Mouse (Mus musculus): ENCODE measurements around the gene Srp9. TPM values are rescaled to one million over a fixed set of nuclear protein-coding genes. Genes with fewer than 3 reads are reported as not detected.
A peak's percentile ranks its signal among the peaks of the same experiment; 100 is the strongest.

Gene Srp9
- 143 and 149 TPM in 2 replicates for total RNA-seq (2015)
- 97.9 and 104 TPM in 2 replicates for total RNA-seq (2017)

DNA sequence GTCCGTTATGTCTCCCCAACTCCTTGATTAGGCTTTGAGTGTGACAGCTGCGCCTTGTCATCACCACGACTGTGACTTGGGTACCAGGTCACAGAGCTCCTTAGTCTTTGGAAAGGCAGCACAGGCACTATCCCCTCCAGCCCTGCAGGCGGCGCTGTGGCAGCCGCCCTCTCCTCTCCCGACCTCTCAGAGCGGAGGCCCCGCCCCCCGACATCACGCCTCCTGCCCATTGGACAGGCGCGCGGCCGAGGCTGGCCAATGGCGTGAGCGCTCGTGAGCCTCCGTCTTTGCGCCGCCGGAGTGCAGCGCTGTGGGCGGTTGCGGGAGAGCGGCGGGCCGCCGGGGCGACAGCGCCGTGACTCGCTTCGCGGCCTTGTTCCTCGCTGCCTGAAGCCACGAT lies at the start of gene Srp9:
TSS of gene Srp9 (plus strand) at position 232 of the 400 bp plus-strand sequence.
- ATAC-seq (ENCODE audit: poor library complexity, severe bottlenecking): peak; percentile 96

DNA sequence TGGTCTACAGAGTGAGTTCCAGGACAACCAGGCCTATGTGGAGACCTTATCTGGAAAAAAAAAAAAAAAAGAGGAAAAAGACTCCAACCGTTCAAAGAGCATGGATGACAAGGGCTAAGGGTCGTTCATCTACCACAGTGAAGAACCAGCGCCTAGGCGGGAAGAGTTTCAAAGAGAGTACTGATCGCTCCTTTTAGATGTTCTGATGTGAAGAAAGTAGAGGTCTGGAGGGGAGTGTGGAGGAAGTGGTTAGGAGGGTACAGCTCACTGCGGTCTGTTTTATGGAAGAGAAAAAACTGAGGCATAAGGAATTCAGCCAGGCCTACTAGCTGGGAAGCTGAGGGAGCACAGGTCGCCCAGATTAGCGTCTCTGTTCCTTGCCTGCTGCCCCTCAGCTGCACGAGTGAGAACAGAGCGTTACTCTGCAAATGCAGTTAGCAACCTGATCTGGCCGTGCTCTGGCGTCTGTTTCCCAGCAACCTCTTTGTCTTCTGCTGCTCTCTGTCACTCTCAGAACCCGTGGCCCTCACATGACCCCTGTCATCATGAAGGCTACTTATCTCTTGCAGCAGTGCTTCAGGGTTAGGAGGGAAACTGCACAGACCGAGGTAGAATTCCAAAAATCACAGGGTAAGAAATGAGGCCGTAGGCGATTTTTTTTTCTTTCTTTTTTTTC lies 42.7 kb upstream of the Srp9 start:
- ATAC-seq (ENCODE audit: poor library complexity, severe bottlenecking): peak; percentile 40; the same call in 1 of the 2 replicates

DNA sequence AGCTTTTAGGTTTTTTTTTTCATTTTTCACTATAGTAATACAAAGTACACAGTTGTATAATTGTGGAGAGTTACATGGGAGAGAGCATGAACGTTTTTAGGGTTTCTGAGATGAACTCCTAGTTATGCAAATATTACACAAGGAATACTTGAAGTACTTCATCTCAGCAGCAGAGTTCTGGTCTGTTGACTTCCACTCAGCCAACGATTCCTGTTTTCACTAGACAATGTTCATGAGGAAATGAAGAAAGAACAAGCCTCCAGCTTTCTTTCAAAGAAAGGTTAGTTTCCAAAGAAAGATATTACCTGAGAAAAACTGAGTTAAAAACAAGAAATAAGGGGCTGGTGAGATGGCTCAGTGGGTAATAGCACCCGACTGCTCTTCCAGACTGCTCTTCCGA lies 41.1 kb upstream of the Srp9 start:
- no peak for ATAC-seq (ENCODE audit: poor library complexity, severe bottlenecking)

DNA sequence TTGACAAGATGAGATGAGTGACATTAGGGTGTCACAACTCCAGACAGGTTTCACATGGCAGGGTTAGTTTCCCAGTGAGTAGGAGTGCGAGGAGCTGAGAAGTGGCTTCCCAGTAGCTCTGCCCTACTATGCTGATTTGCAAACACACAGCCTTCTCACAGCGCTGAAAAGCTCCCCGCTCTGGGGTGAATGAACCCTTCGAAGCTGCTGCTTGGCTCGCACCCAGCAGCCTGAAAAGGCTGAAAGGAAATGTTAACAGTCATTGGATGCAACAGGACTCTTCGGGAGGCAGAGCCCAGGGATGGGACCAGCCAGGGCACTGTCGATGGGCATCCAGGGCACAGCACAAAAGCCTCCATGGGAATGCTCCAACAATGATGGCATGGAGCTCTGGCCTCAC lies 37.8 kb upstream of the Srp9 start:
- no peak for ATAC-seq (ENCODE audit: poor library complexity, severe bottlenecking)

DNA sequence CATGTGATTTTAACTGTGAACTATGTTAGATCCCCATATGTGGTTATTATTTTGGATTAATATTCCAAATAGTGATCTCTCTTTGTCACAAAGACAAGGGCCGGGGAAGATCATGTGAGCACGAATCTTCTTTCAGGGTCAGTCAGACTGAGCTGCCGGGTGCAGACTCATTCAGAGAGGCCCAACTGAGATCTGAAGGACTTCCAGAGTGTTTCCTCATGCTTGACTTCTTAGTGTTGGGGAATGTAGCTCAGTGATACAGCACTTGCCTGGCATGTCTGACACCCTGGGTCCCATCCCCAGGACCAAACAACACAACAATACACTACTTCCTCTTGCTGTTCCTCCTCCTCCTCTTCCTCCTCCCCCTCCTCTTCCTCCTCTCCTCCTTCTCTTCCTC lies 37.2 kb upstream of the Srp9 start:
- ATAC-seq (ENCODE audit: poor library complexity, severe bottlenecking): peak; percentile 45

DNA sequence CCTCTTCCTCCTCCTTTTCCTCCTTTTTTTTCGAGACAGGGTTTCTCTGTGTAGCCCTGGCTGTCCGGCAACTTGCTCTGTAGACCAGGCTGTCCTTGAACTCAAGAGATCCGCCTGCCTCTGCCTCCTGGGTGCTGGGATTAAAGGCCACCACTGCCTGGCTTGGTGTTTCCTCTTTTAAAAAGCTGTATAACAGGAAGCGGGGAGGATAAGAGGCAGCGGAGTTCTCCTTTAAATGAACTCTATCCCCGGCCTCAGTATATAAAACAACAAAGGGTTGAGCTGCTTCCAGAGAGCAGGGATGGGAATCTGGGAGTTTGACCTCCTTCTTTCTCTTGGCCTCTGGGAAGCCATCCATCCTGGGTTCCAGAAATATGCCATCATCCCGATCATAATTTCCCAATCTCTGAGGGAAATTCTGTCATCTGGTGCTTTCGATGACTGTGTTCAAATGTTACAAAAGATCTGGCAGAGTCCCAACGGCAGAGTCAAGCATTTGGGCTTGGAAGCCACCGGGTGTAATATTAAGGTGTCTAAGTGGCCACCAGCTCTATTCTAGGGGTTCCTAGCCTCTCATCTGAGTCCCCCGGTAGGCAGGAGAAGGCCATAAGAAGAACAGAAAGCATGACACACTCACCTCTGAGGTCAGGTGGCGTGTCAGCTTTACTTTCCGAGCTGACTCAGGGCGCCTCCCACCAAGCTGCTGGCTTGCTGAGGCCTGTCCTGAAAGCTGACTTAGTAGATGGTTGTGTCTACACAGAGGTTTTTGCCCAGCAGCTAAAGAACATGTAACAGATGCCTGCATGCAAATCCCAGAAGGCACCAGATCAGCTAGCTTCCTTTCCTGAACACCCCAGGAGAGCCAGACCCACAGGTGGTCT lies 36.5 kb upstream of the Srp9 start:
- peak; percentile 80 for ATAC-seq (ENCODE audit: poor library complexity, severe bottlenecking)

DNA sequence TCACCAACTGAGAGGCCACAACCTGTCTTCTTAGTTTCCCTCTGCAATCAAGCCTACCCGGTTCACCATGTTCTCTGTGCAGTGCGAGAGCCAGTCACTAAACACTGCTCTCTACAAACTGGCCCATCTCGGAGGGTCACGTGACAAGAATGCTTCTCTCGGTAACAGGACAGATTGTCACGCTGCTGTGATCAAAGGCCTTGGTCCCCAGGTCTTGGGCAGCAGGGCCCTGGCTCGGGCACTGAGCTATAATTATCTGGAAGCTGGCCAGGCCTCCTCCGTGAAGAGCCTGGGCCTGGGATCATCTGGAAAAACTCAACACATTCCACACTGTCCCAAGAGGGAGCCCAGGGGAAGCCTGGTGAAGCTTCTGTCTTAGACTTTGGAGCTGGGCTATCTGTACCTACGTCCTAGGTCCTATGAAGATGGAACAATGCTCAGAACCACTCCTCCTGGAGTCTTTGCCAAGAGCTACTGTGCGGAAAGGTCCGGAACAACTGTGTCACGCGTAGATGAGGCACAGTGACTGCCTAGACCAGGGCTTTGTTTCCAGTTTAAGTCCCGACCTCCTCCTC lies 35.6 kb upstream of the Srp9 start:
- ATAC-seq (ENCODE audit: poor library complexity, severe bottlenecking): no peak

DNA sequence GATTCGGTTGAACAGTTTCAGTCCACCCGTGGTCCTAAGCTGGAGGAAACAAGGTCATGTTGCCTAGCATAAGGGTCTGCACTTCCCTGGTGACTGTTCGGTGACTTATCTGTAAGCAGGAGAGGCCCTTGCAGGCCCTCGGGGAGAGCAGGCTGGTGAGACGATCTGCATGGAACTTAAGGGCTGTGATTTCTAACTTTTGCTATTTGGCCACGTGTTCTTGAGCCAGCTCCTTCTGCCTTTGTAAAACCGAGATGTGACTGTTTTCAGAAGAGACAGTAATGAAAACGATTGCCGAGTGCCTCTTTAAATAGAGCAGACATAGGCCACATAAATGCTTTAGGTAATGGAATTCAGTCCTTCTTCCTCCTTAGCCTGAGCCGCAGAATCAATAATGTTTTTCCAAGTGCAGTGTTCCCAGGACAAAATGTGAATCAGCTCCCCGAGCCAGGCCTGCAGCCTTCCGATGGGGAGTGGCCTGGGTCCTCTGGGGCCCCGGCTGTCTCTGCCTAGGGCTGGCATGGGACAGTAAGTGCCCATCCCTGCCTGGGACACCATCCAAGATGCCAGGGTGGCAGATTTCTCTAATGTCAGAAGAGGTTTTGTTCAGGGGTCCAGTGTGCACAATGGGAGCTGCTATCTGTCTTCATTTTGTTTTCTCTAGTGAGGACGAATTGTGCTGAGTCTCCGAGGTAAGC lies 34.8 kb upstream of the Srp9 start:
- ATAC-seq (ENCODE audit: poor library complexity, severe bottlenecking): no peak

DNA sequence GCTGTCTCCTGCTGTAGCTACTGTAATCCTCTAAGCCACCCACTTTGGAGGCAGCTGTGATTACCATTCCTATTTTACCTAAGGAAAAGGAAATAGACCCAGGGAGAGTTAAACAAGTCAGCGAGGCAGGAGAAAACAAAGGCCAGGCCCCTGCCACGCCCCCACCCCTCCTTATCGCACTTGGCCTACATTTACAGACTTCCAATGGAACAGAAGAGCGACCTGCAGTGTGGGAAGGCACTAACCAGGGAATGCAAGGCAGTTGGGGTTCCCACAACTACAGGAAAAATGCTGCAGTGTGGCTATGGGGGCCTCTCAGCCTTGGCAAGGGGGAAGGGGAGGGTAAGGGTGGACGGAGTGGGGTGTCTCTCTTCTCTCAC lies 34.2 kb upstream of the Srp9 start:
- no peak for ATAC-seq (ENCODE audit: poor library complexity, severe bottlenecking)

DNA sequence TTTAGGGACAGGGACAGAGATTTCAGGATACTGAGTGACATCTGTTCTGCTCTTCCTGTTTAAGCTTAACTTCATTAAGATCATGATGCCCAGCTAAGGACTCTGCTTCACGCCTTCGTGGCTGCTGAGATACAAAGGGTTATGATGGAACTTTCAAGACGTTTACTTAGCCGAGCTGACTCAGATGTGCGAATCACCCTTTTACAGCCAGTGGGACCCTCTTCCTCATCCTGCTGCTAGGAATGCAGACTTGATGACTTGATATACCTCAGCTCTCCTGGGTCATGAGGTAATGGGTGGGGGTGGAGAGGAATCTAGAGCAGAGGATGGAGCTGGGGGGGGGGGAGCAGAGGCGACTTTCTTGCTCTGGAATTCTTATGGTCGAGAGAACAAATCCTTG lies 33.3 kb upstream of the Srp9 start:
- ATAC-seq (ENCODE audit: poor library complexity, severe bottlenecking): no peak

DNA sequence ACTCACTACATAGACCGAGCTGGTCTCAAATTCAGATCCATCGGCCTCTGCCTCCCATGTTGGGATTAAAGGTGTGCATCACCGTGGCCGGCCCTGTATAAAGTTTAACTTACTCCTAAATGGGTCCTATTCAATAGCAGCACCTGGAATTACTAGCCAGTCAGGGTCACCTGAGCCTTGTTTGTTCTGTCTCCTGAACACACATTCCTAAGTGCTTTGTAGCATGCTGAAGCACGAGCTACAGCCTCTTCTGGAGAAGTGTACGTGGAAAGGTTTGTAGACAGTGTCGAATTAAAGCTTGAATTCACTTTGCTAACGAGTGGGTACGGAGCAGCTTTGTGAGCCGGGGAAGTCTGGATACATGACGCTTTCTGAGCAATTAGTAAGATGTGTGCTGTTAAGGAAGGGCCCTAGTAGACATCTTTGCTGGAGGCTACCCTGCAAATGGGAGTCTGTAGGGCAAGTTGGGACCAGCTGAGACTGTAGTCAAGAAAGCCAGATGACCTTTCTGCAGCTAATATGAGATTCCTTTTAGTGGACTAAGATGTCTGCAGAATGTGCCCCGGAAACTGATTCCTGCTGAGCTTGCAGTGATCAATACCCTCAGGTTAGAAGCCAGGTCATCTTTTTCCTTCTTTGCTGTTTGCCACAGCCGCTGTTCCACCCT lies 32.7 kb upstream of the Srp9 start:
- no peak for ATAC-seq (ENCODE audit: poor library complexity, severe bottlenecking)

DNA sequence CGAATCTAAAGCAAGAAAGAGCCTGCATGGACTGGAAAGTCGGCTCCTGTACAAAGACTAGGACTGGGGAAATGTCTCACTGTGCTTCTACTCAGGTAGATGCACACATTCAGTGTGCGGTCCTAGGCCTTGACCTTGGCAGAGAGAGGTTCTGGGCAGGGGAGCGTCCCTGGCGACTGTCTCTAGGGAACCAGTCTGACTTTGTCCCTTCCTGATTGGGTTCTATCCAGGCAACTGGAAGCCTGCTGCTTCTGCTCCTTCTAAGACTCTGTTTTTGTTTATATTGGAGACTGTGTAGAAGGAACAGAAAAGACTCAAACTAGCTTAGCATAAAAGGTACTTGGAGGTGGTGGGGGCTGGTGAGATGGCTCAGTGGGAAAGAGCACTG lies 32.1 kb upstream of the Srp9 start:
- no peak for ATAC-seq (ENCODE audit: poor library complexity, severe bottlenecking)

DNA sequence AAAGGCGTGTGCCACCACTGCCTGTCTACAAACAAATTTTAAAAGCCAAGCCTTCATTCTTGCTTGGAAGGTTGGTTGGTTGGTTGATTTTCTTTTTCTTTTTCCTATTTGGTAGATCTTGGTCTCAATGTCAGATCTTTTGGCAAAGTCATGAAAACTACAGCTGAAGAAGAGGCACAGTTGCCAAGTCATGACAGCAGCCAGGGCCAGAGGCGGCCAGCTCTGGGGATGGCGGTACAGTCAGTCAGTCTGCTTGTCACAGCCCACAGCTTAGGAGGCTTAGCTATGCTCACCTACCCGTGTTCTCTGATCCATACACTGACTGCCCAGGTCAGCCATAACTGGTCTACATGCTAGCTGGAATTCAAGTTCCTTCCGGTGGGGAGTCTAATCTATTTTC lies 31.1 kb upstream of the Srp9 start:
- no peak for ATAC-seq (ENCODE audit: poor library complexity, severe bottlenecking)

DNA sequence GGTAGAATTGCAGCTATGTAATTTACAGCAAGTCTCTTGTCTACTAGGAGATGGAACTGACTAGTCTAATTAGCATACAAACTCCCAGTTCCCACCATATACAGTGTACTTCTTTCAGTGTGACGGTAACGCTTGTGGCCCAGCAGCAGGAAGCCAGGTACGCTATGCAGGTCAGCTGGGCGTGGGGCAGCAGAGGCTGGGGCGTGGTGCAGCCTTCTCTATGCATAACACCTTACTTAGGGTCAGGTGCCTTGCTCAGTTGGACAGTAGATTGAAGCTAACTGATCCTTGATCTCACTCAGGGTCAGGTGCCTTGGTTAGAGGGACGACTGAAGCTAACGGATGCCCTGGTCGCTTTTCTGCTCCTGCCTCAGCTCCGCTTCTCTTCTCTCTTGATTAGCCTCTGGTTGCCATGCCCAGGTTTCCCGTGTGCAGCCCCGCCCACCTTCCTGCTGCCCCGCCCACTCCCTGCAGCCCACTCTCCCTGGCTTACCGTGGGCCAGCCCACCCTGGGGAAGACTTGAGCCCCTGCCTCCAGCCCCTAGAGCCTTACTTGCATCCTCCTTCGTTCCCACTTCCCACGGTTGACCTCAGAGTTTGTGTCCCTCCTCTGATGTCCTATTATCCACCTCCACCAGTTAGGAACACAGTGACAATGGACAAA lies 29.9 kb upstream of the Srp9 start:
- no peak for ATAC-seq (ENCODE audit: poor library complexity, severe bottlenecking)

DNA sequence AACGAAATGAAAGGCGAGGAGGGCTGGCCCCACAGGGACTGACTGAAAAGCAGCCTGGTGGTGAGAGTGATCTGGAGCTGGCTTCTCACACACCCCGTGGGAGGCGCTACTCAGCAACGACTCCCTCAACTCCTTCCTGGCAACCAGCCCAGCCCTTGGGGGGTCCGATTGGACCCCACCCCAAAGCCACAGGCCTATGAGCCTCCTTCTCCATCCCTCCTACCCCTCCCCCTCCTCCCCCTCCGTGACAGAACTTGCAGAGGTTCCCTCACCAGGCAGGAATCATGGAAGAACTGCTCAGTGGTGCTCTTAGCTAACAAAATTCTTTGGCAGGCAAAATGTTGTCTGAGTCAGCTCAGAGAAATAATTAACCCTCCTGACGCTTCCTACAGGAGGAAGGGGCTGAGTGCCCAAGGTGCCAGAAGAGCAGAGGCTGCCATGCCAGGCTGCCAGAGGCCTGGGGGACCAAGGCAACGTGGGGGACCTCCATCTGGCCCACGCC lies 29.2 kb upstream of the Srp9 start:
- no peak for ATAC-seq (ENCODE audit: poor library complexity, severe bottlenecking)

DNA sequence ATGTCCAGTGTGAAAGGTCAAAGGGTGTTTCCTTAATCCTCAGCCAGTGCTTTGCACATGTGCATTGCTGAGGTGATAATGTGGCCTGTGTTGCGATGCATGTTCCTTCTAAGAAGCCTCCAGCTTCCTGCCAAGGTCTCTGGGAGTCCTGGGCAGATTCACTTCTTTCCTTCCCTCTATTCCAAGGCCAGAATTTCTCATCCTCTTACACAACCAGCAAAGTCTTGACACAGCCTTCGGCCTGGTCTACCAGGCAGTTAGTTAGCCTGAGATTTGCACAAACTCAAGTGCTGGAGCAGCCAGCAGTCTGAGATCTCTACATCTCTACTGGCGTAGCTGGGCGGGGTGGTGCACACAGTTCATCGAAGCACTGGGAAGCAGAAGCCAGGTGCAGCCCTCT lies 27.8 kb upstream of the Srp9 start:
- no peak for ATAC-seq (ENCODE audit: poor library complexity, severe bottlenecking)

DNA sequence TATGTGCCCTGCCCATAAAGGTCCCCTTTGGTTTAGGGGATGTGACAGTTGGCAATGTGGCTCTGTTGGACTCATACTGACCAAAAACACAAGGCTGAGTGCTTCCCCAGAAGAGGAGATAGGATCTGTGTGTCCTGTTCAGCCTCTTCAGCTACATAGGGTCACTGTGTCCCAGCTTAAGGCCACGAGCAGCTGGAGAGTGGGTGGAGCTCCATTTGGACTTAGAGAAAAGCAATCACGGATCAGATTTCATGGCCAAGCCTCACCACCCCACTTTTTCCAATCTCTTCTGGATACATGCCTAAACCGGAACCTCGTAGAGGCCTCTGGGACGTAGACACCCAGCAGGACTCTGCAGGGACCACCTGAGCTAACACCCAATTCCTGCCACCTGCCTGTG lies 25.5 kb upstream of the Srp9 start:
- no peak for ATAC-seq (ENCODE audit: poor library complexity, severe bottlenecking)

DNA sequence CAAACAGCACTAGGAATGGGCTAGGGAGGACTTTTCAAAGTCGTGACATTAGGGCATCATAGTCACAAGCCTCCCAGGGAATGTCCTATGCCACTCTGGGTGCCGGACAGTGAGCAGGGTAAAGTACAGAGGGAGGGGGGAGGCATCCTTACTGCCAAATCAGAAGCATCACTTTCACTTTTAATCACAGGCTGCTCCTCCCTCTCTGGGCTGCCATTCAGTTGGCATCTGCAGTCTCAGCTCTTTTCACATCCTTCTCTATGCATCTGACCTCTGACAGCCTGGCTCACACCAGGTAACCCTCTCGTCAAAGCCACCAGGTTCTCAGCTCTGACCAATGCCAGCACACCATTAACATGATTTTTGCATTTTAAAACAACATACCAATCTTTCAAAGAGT lies 24.1 kb upstream of the Srp9 start:
- ATAC-seq (ENCODE audit: poor library complexity, severe bottlenecking): no peak

DNA sequence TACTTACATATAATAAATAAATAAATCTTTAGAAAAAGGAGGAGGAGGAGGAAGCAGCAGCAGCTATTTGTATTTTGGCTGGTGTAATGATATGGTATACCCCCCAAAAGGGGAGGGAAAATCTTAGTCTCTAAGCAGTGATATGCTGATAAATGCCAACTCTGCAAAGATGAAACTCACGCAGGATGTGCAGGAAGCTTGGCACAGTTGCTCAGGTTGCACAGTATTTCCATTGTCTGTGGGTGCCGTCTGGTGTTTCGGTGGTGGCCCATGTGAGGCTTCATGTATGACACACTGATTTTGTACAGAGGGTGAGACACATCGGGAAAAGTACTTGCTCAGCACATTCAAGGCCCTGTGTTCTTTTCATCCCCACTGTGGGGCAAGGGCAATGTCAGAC lies 23.1 kb upstream of the Srp9 start:
- no peak for ATAC-seq (ENCODE audit: poor library complexity, severe bottlenecking)

DNA sequence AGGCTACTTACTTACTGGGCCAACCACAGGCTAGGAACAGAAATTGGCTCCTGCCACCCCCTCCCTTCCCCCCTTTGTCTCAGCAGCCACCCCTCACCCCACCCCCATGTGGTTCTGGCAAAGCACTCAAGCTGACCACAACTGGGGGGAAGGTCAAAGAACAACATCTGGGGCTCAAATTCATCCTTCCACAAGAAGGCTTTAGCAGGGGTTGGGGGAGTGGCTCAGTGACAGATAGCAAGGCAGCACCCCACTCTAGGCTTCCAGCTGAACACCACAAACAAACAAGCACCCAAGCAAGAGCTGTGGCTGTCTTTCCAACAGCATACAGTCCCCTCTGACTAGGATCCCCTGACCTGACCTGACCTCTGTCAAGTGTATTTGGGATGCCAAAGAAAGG lies 21.8 kb upstream of the Srp9 start:
- no peak for ATAC-seq (ENCODE audit: poor library complexity, severe bottlenecking)
